Mouse (Mus musculus) lung, embryonic 14.5 days (tissue): ENCODE data around the gene Nat8f1. TPM values are rescaled to one million over a fixed set of nuclear protein-coding genes. Genes with fewer than 3 reads are reported as not detected.

Experiments used
- ATAC-seq: fragments of 200-750 bp; cut with Nextera tagmentation; 2 replicates; pipeline ENCODE4 v1.8.0; 2017; ENCODE audit warnings: mild to moderate bottlenecking, moderate TSS enrichment, moderate library complexity; ENCODE audit not compliant: insufficient read depth
- DNase-seq: peaks from one replicate; pipeline ENCODE4 v3.0.0-alpha.2; 2015
- H3K27ac ChIP-seq: fragments of 300-500 bp; sonication (generic); 2 replicates; pipeline ENCODE4 v1.5.1; 2014; ENCODE audit warnings: low read depth, mild to moderate bottlenecking, moderate library complexity
- H3K27me3 ChIP-seq: fragments of 300-500 bp; sonication (generic); 2 replicates; pipeline ENCODE4 v1.6.1; 2014; ENCODE audit warnings: low read length, control low read depth; ENCODE audit not compliant: insufficient read depth
- H3K36me3 ChIP-seq: fragments of 300-500 bp; sonication (generic); 2 replicates; pipeline ENCODE4 v1.6.1; 2014; ENCODE audit warnings: control low read depth; ENCODE audit not compliant: insufficient read depth
- H3K4me1 ChIP-seq: fragments of 300-500 bp; sonication (generic); 2 replicates; pipeline ENCODE4 v1.6.1; 2014; ENCODE audit warnings: antibody characterized with exemption, control low read depth; ENCODE audit not compliant: insufficient read depth
- H3K4me2 ChIP-seq: fragments of 300-500 bp; sonication (generic); 2 replicates; pipeline ENCODE4 v1.6.1; 2014; ENCODE audit warnings: mild to moderate bottlenecking
- H3K4me3 ChIP-seq: fragments of 300-500 bp; sonication (generic); 2 replicates; pipeline ENCODE4 v1.5.1; 2014; ENCODE audit warnings: low read depth, low read length
- H3K9ac ChIP-seq: fragments of 300-500 bp; sonication (generic); 2 replicates; pipeline ENCODE4 v1.6.1; 2014
- H3K9me3 ChIP-seq: fragments of 300-500 bp; sonication (generic); 2 replicates; pipeline ENCODE4 v1.6.1; 2016; ENCODE audit warnings: low read depth, low read length, control low read depth
- CTCF ChIP-seq: IDR thresholded peaks from 2 replicates; pipeline ENCODE4 v1.5.1; 2016; ENCODE audit warnings: antibody characterized with exemption, low read depth
- WGBS: fragments of 180-500 bp; shearing (Covaris S2); extraction: QIAGEN DNeasy Blood & Tissue Kit; methylation state at CpG from one replicate; pipeline ENCODE4 v1.1.7; 2014; 5-methylcytosine and 5-hydroxymethylcytosine counted together
- polyA plus RNA-seq: library from polyadenylated mRNA; unstranded; fragments of >200 nt; fragmentation: Nextera tagmentation; extraction: Ambion mirVana; gene quantifications from 2 replicates; pipeline ENCODE4 v1.2.1, GENCODE M21; 2014

Gene Nat8f1
- polyA plus RNA-seq, 1 experiment from 2014 or later: 3.6 TPM

DNA sequence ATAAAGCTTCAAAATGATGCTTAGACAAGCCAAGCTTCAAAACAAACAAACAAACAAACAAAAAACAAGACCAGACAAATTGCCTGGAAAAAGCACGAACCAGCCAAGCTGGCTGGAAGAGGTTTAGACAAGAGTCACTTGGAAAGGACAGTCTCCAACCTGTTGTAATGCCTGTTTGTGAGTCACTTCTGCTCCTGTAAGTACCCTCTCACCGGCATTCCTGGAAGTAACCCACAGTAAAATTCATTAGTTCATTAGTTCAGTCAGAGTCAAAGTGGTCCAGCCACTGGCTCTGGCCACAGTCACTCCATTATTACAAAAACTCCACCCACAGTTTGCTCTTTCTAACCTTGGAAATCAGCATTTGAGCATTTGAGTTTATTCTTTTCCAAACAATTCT, 51.6 kb downstream of the Nat8f1 start:
- ATAC-seq (no peak), DNase-seq (no peak)
- Histone ChIP-seq H3K4me2 (no peak overlapping the region), H3K27ac (no peak overlapping the region), H3K9me3 (no peaks in the 10 kb centered on the region), H3K4me1 (no peaks in the 10 kb centered on the region), H3K36me3 (no peaks in the 10 kb centered on the region), H3K27me3 (no peaks in the 10 kb centered on the region), H3K4me3 (no peak overlapping the region), H3K9ac (no peak overlapping the region)
- WGBS: 77% methylated on average over 2 of the region's 2 CpGs
- TF ChIP-seq CTCF: no peak

DNA sequence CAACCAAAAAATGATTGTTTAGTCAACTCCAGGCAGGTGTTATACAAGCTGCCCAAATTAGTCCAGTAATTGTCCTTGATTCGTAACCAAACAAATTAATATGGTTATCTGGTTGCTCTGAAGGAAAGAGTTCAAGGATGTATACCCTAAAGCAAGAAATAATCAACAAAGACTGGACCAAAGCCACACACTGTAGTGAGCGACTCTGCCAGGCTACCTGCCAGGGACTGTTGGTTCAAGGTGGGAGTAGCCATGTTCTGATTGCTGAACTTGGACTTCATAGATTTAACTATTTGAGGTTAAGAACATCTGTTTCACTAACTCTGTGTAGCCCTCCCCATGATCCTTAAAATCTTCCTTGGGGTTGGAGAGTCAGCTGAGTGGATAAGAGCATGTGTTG, 52.4 kb downstream of the Nat8f1 start:
- no peaks in the 10 kb centered on the region for H3K4me1 ChIP-seq
- TF ChIP-seq CTCF: no peak
- 87% methylated on average over 2 of the region's 2 CpGs for WGBS
- DNase-seq (no peak), ATAC-seq (no peak)
- no peaks in the 10 kb centered on the region for H3K9me3 ChIP-seq
- H3K4me3 ChIP-seq: no peak overlapping the region
- H3K36me3 ChIP-seq: no peaks in the 10 kb centered on the region
- no peak overlapping the region for H3K9ac ChIP-seq
- no peak overlapping the region for H3K4me2 ChIP-seq
- H3K27me3 ChIP-seq: no peaks in the 10 kb centered on the region
- no peak overlapping the region for H3K27ac ChIP-seq

DNA sequence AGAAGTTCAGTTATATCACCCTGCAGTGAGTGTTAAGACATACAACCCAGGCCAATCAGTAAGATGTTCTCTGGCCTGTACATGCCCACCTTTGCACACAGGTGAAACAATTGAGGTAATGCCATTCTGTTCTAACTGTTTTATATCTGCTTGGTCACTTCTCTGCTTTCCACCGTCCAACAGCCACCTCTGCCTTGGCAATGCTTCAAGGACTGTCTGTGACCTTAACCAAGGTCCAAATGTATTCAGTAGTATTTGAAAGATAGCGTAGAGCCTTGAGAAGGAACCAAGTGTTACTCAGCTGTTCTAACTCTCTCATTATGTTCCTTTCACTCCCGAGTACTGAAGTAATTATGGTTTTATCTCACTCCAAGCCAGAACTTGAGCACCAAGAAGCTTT, 52.9 kb downstream of the Nat8f1 start:
- DNase-seq: no peak
- H3K4me2 ChIP-seq: no peak overlapping the region
- no peaks in the 10 kb centered on the region for H3K27me3 ChIP-seq
- no peak overlapping the region for H3K9ac ChIP-seq
- no peaks in the 10 kb centered on the region for H3K36me3 ChIP-seq
- no peak for ATAC-seq
- no peak overlapping the region for H3K27ac ChIP-seq
- no peaks in the 10 kb centered on the region for H3K4me1 ChIP-seq
- H3K9me3 ChIP-seq: no peaks in the 10 kb centered on the region
- 75% methylated on average over 3 of the region's 3 CpGs for WGBS
- no peak overlapping the region for H3K4me3 ChIP-seq
- TF ChIP-seq CTCF: no peak

DNA sequence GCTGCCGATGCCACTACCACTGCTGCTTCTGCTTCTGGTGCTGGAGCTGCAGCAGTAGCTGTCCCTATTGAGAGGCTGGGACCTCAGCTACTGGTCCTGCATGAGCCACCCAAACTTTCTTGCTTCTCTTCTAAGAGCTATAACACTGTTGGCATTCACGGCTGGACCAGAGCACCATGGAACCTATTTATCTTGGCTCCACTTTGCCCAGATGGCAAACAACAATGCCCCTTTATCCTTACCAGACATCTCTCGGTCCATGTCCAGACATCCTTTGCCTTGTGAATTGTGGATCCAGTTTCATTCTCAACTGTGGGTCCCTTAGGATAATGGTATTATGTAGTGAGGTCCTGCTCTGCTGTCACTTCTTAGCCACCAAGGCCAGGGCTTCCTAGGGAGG, 54.2 kb downstream of the Nat8f1 start:
- TF ChIP-seq CTCF: no peak
- no peak overlapping the region for H3K9ac ChIP-seq
- no peak for ATAC-seq

More for the DNA sequence above, 54.2 kb downstream of the Nat8f1 start:
- Histone ChIP-seq H3K9me3 (no peaks in the 10 kb centered on the region), H3K4me1 (no peaks in the 10 kb centered on the region), H3K36me3 (no peaks in the 10 kb centered on the region), H3K27ac (no peak overlapping the region), H3K4me3 (no peak overlapping the region), H3K4me2 (no peak overlapping the region), H3K27me3 (no peaks in the 10 kb centered on the region)
- DNase-seq: no peak
- 83% methylated on average over 3 of the region's 3 CpGs for WGBS

Other genes starting within 250 kb of the Nat8f1 start
- gene Nat8f7, start 202.5 kb downstream of the Nat8f1 start, polyA plus RNA-seq: not detected in 2 replicates
- gene Nat8f3, start 149.9 kb downstream of the Nat8f1 start, polyA plus RNA-seq: 0.12 and 0.19 TPM in 2 replicates
- not detected in 2 replicates for gene Nat8f6, start 94.7 kb downstream of the Nat8f1 start, polyA plus RNA-seq
- gene Nat8f5, start 94.7 kb downstream of the Nat8f1 start, polyA plus RNA-seq: not detected in 2 replicates
- not detected in 2 replicates for gene Nat8, start 83.6 kb downstream of the Nat8f1 start, polyA plus RNA-seq
- not detected in 2 replicates for gene Nat8f2, start 46.5 kb downstream of the Nat8f1 start, polyA plus RNA-seq
- 4.9 and 5.4 TPM in 2 replicates for gene Nat8f4, start 10.8 kb downstream of the Nat8f1 start, polyA plus RNA-seq
- gene Tprkb, start 3.8 kb downstream of the Nat8f1 start, polyA plus RNA-seq: 29.1 and 32.8 TPM in 2 replicates
- 50.0 and 56.3 TPM in 2 replicates for gene Dusp11, start 46.0 kb upstream of the Nat8f1 start, polyA plus RNA-seq
- gene Figla, start 100.5 kb upstream of the Nat8f1 start, polyA plus RNA-seq: not detected in 2 replicates
- 1.6 and 2.2 TPM in 2 replicates for gene Add2, start 113.0 kb upstream of the Nat8f1 start, polyA plus RNA-seq